Mouse (Mus musculus) myocyte (in vitro differentiated cells): ENCODE data around the gene Cox6b2.

Source experiments
- CEBPB ChIP-seq: IDR thresholded peaks from 2 replicates; pipeline ENCODE4 v1.6.1; 2011; ENCODE audit warnings: mild to moderate bottlenecking, moderate library complexity; ENCODE audit not compliant: poor library complexity, insufficient read depth, severe bottlenecking
- E2F4 ChIP-seq: IDR thresholded peaks from one replicate; pipeline ENCODE4 v1.6.1; 2011; ENCODE audit warnings: mild to moderate bottlenecking, control low read depth, moderate library complexity; ENCODE audit not compliant: insufficient read depth
- MAX ChIP-seq: IDR thresholded peaks from one replicate; pipeline ENCODE4 v1.6.1; 2011; ENCODE audit warnings: low read depth, mild to moderate bottlenecking, control low read depth
- MYOG ChIP-seq, 3 experiments: IDR thresholded peaks; one replicate each; pipeline ENCODE4 v1.6.1; 2011; ENCODE audit warnings: control low read depth in 2 of 3, low read depth in 2 of 3, mild to moderate bottlenecking in 2 of 3; ENCODE audit not compliant: insufficient read length in 2 of 3, control insufficient read depth in 1 of 3, insufficient read depth in 1 of 3
- POLR2A ChIP-seq: IDR thresholded peaks from one replicate; pipeline ENCODE4 v1.6.1; 2011; ENCODE audit warnings: low read depth, mild to moderate bottlenecking, control low read depth, moderate library complexity; ENCODE audit not compliant: insufficient read length
- POLR2AphosphoS2 ChIP-seq: IDR thresholded peaks from one replicate; pipeline ENCODE4 v1.6.1; 2011; ENCODE audit warnings: low read depth, control low read depth; ENCODE audit not compliant: insufficient read length
- REST ChIP-seq: IDR thresholded peaks from one replicate; pipeline ENCODE4 v1.6.1; 2011; ENCODE audit warnings: mild to moderate bottlenecking, control low read depth, moderate library complexity; ENCODE audit not compliant: insufficient read depth, insufficient read length
- TCF12 ChIP-seq: IDR thresholded peaks from one replicate; pipeline ENCODE4 v1.6.1; 2011; ENCODE audit warnings: mild to moderate bottlenecking, control low read depth; ENCODE audit not compliant: poor library complexity, insufficient read depth, severe bottlenecking
- USF1 ChIP-seq: IDR thresholded peaks from one replicate; pipeline ENCODE4 v1.6.1; 2011; ENCODE audit warnings: low read depth, mild to moderate bottlenecking, control low read depth, moderate library complexity

- TF ChIP-seq MAX = no peak
- TF ChIP-seq MYOG (IDR thresholded peaks at IDR 0.05; ENCODE audit: control insufficient read depth in 1 of 3, insufficient read depth in 1 of 3, insufficient read length in 2 of 3, low read depth in 2 of 3) = no peak
- no peak for TF ChIP-seq POLR2AphosphoS2
- TF ChIP-seq POLR2A = no peak
- TF ChIP-seq TCF12 = no peak
- TF ChIP-seq E2F4 = no peak
- TF ChIP-seq CEBPB = no peak
- TF ChIP-seq REST = no peak
- no peak for TF ChIP-seq USF1
These were observed 47.8 kb downstream of the Cox6b2 start for GRCm38 (mm10) chr7:4705098-4705497.
